Mouse (Mus musculus) hindbrain, embryonic 16.5 days (tissue): ENCODE results near the gene Samd1. TPM values are rescaled to one million over a fixed set of nuclear protein-coding genes. Genes with fewer than 3 reads are reported as not detected.

Experiments used
- microRNA counts: library from miRNA; unstranded; fragments of <30 nt; microRNA quantifications from one replicate; lab custom pipeline; 2016
- microRNA-seq: library from miRNA; unstranded; fragments of <30 nt; microRNA quantifications from one replicate; pipeline ENCODE4, GENCODE M21; 2017
- polyA plus RNA-seq: library from polyadenylated mRNA; unstranded; fragments of >200 nt; fragmentation: Nextera tagmentation; extraction: Ambion mirVana; gene quantifications from 2 replicates; pipeline ENCODE4 v1.2.1, GENCODE M21; 2015

The Samd1 gene
- polyA plus RNA-seq, 1 experiment from 2014 or later, result 5.9 TPM

MicroRNA genes within 50 kb of the gene (microRNA counts, 519-probe panel; counts per million panel counts)
- not detected for microRNA mmu-miR-1199 (lab: Ali Mortazavi, UCI)

Small RNAs within 50 kb of the gene (microRNA-seq; reads per million reads assigned to microRNA genes)
- not detected for gene Mir1199
- 1.2 reads per million for gene Mir8111

Other genes with a start within 250 kb of the Samd1 start
- 50.9 and 53.0 TPM in 2 replicates for gene Adgrl1, start 97.6 kb upstream of the Samd1 start, polyA plus RNA-seq
- gene Gm10644, start 42.5 kb upstream of the Samd1 start, polyA plus RNA-seq, result 0.97 and 0.98 TPM in 2 replicates
- 9.8 and 14.6 TPM in 2 replicates for gene Asf1b, start 42.2 kb upstream of the Samd1 start, polyA plus RNA-seq
- 202 and 254 TPM in 2 replicates for gene Prkaca, start 24.7 kb upstream of the Samd1 start, polyA plus RNA-seq
- gene 1700067K01Rik, start 3.8 kb downstream of the Samd1 start, polyA plus RNA-seq, result 0.90 and 0.94 TPM in 2 replicates
- gene 2210011C24Rik, start 14.5 kb downstream of the Samd1 start, polyA plus RNA-seq, result 1.1 TPM in 2 replicates
- 9.6 and 11.3 TPM in 2 replicates for gene Palm3, start 23.8 kb downstream of the Samd1 start, polyA plus RNA-seq
- 0.55 and 0.71 TPM in 2 replicates for gene Il27ra, start 44.9 kb downstream of the Samd1 start, polyA plus RNA-seq
- gene Rln3, start 47.3 kb downstream of the Samd1 start, polyA plus RNA-seq, result 1.8 TPM in 2 replicates
- gene Gm10643, start 67.5 kb downstream of the Samd1 start, polyA plus RNA-seq, result 1.6 and 1.7 TPM in 2 replicates
- 7.9 and 9.0 TPM in 2 replicates for gene Rfx1, start 69.2 kb downstream of the Samd1 start, polyA plus RNA-seq
- gene Dcaf15, start 107.1 kb downstream of the Samd1 start, polyA plus RNA-seq, result 21.5 and 22.7 TPM in 2 replicates
- 0.51 and 0.55 TPM in 2 replicates for gene Podnl1, start 128.3 kb downstream of the Samd1 start, polyA plus RNA-seq
- 53.3 and 54.5 TPM in 2 replicates for gene Cc2d1a, start 150.3 kb downstream of the Samd1 start, polyA plus RNA-seq
- 2.7 and 2.9 TPM in 2 replicates for gene 4930432K21Rik, start 150.4 kb downstream of the Samd1 start, polyA plus RNA-seq
- gene Nanos3, start 187.5 kb downstream of the Samd1 start, polyA plus RNA-seq, result 6.2 and 6.8 TPM in 2 replicates
- 16.2 and 22.2 TPM in 2 replicates for gene Zswim4, start 239.4 kb downstream of the Samd1 start, polyA plus RNA-seq